Mouse (Mus musculus): ENCODE measurements around the gene Myf6. TPM values are rescaled to one million over a fixed set of nuclear protein-coding genes. Genes with fewer than 3 reads are reported as not detected.

The Myf6 gene
- polyA plus RNA-seq, 1 experiment from 2014 or later, result not detected

DNA sequence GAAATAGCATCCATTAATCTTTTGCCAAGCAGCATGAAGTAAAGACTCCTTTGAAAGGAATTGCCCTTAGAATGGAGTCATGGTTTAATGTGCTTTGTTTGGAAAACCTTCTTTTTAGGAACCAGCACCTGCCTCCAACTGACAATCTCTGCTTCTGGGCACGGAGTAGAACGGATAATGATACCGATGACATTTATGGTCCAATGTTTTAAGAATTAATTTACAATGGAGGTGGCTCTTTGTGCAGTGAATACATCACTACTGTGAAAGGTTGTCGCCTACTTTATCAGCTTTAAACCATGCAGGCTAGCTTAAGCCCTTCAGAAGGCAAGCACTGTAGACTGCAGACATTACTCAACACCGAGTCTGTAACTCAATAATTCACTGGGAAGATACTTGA, 22.8 kb downstream of the Myf6 start:
- ATAC-seq, result no peak

DNA sequence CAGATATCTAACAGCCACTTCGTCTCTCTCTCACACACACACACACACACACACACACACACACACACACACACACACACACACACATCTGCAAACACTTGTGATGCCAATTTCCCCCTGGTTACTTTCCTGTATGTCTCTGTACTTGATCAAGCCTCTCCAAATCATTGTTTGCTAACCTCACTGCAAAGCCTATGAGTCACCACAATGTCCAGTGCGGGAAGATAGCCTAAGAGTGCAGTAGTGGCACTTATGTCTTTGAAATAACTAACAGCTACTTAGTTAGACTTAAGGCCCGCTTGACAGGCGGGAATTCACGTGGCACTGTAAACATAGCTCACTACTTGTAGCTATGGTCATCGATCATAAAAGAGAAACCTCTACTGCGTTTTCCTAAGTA, 26.7 kb downstream of the Myf6 start:
- Histone ChIP-seq H3K9me3 (ENCODE audit: control insufficient read depth, low read length) (no peaks in the 10 kb centered on the region), H3K4me3 (ENCODE audit: low read length) (no peak overlapping the region), H3K4me1 (ENCODE audit: control insufficient read depth, insufficient read depth, low read depth, low read length) (no peaks in the 10 kb centered on the region), H3K27me3 (replicated peaks; ENCODE audit: control insufficient read depth, insufficient read depth, low read length) (no peaks in the 10 kb centered on the region), H3K4me2 (ENCODE audit: low read length) (no peak overlapping the region), H3K9ac (ENCODE audit: low read depth, low read length) (no peak overlapping the region), H3K36me3 (ENCODE audit: control insufficient read depth, insufficient read depth, low read length) (no peaks in the 10 kb centered on the region), H3K27ac (ENCODE audit: low read depth, low read length) (no peak overlapping the region)
- ATAC-seq, result no peak
- WGBS, result 94% methylated on average over 7 of the region's 7 CpGs

More for the DNA sequence above, 22.8 kb downstream of the Myf6 start:
- no peaks in the 10 kb centered on the region for H3K4me1 ChIP-seq (ENCODE audit: control insufficient read depth, insufficient read depth, low read depth, low read length)
- H3K27me3 ChIP-seq (replicated peaks; ENCODE audit: control insufficient read depth, insufficient read depth, low read length), result no peaks in the 10 kb centered on the region
- no peak overlapping the region for H3K4me3 ChIP-seq (ENCODE audit: low read length)
- H3K9ac ChIP-seq (ENCODE audit: low read depth, low read length), result no peak overlapping the region
- 49% methylated on average over 5 of the region's 5 CpGs for WGBS
- no peak overlapping the region for H3K27ac ChIP-seq (ENCODE audit: low read depth, low read length)
- H3K36me3 ChIP-seq (ENCODE audit: control insufficient read depth, insufficient read depth, low read length), result no peaks in the 10 kb centered on the region
- H3K9me3 ChIP-seq (ENCODE audit: control insufficient read depth, low read length), result no peaks in the 10 kb centered on the region
- H3K4me2 ChIP-seq (ENCODE audit: low read length), result no peak overlapping the region

DNA sequence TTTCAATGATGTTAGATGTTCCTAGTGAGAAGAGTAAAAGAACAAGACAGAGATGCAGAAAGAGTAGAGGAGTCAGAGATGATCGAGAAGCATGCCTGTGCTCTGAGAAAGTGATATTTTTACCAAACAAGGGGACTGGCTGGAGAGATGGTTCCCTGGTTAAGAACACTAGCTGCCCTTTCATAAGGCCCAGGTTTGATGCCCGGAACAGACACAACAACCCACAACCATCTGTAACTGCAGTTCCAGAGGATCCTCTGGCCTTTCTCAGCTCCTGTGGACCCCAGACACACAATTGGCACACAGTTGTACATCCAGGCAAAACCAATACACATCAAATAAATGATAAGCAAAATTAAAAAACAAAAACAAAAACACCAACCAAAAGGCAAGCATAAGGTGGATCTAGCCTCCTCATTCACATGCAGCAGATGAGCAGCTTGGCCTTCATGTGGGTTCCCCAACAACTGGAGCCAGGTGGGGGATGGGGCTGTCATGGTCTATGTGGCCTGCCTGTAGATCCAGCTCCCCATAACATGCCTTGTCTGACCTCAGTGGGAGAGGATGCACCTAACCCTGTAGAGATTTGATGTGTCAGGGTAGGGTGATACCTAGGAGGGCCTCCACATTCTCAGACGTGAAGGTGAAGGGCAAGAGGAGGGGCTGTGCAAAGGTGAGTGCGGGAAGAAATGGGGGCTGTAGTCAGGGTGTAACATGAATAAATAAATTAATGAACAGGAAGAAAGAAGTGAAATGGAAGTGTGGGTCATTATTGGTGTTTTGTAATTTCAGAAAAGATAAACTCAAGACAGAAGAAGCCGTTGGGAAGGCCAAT, 44.8 kb downstream of the Myf6 start:
- no peaks in the 10 kb centered on the region for H3K36me3 ChIP-seq (ENCODE audit: control insufficient read depth, insufficient read depth, low read length)
- no peaks in the 10 kb centered on the region for H3K4me1 ChIP-seq (ENCODE audit: control insufficient read depth, insufficient read depth, low read depth, low read length)
- no peaks in the 10 kb centered on the region for H3K9me3 ChIP-seq (ENCODE audit: control insufficient read depth, low read length)
- H3K9ac ChIP-seq (ENCODE audit: low read depth, low read length), result no peak overlapping the region
- no peak for ATAC-seq
- H3K4me3 ChIP-seq (ENCODE audit: low read length), result no peak overlapping the region
- no peak overlapping the region for H3K27ac ChIP-seq (ENCODE audit: low read depth, low read length)
- H3K4me2 ChIP-seq (ENCODE audit: low read length), result no peak overlapping the region
- H3K27me3 ChIP-seq (replicated peaks; ENCODE audit: control insufficient read depth, insufficient read depth, low read length), result no peaks in the 10 kb centered on the region
- 94% methylated on average over 5 of the region's 5 CpGs for WGBS

Small RNAs within 50 kb of the gene (microRNA-seq; reads per million reads assigned to microRNA genes)
- gene Gm44403, result not detected

Other genes with a start within 250 kb of the Myf6 start
- 31.6 and 33.6 TPM in 2 replicates for gene Lin7a, start 223.1 kb downstream of the Myf6 start, polyA plus RNA-seq (2015; fragmentation: Nextera tagmentation; extraction: Ambion mirVana)
- gene Myf5, start 8.6 kb downstream of the Myf6 start, polyA plus RNA-seq (2015; fragmentation: Nextera tagmentation; extraction: Ambion mirVana), result 0.24 TPM in 1 of 2 replicates, not detected in the other
- 0.06 and 0.12 TPM in 2 replicates for gene Ptprq, start 225.3 kb upstream of the Myf6 start, polyA plus RNA-seq (2015; fragmentation: Nextera tagmentation; extraction: Ambion mirVana)

Data from hindbrain, embryonic 16.5 days (tissue).